Mouse (Mus musculus) lung, adult 2 months (tissue): Measurements from ENCODE around the gene Tenm2. TPM values are rescaled to one million over a fixed set of nuclear protein-coding genes. Genes with fewer than 3 reads are reported as not detected.

Experiments
- DNase-seq: peaks from one replicate; pipeline ENCODE4 v3.0.0; 2022
- H3K4me1 ChIP-seq: fragments of 200-500 bp; 2 replicates; pipeline ENCODE4 v1.6.1; 2011; ENCODE audit warnings: low read length; ENCODE audit not compliant: control insufficient read depth, insufficient read depth
- H3K4me3 ChIP-seq: fragments of 200-500 bp; replicated peaks from 2 replicates; pipeline ENCODE3; 2011; ENCODE audit warnings: low read depth, mild to moderate bottlenecking, control low read depth, low read length; ENCODE audit errors: extremely low read depth
- CTCF ChIP-seq: fragments of 200-500 bp; IDR thresholded peaks from 2 replicates; pipeline ENCODE4 v1.5.1; 2011; ENCODE audit warnings: mild to moderate bottlenecking, low read length, control low read depth; ENCODE audit not compliant: insufficient read depth
- POLR2A ChIP-seq: fragments of 200-500 bp; IDR thresholded peaks from 2 replicates; pipeline ENCODE4 v1.6.1; 2011; ENCODE audit warnings: low read depth, mild to moderate bottlenecking, control low read depth, low read length, borderline replicate concordance; ENCODE audit errors: extremely low read depth
- WGBS: fragments of 180-500 bp; shearing (Covaris S2); methylation state at CpG from one replicate; pipeline ENCODE4 v1.1.7; 2018; 5-methylcytosine and 5-hydroxymethylcytosine counted together
- polyA plus RNA-seq: library from polyadenylated mRNA; depleted of rRNA; stranded (reverse); fragments of >200 nt; gene quantifications from 2 replicates; pipeline ENCODE4 v1.2.3, GENCODE M21; 2012

The Tenm2 gene
- polyA plus RNA-seq, 1 experiment = 0.36 TPM

DNA sequence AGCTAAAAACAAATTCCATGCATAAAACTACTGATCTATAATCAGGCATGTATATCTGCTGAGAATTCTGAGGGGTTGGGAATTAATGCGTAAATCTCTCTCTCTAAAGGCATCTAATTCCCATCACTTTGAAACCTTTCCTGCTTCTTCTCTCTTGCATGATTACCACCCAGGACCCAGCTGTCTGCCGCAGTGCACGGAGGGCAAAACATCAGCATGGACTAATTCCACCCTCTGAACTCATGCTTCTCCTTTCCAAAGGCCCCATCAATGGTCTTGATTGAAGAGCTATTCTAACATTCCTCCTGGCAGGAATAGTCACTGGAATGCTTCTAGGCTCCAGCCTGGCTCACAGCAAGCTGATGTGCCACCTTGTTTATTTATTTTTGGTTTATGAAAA is 572.2 kb downstream of the Tenm2 start:
- WGBS = 65% methylated on average over 3 of the region's 3 CpGs
- no peak for DNase-seq
- TF ChIP-seq POLR2A = no peak
- no peak for TF ChIP-seq CTCF
- Histone ChIP-seq H3K4me3 (no peak overlapping the region), H3K4me1 (no peaks in the 10 kb centered on the region)

DNA sequence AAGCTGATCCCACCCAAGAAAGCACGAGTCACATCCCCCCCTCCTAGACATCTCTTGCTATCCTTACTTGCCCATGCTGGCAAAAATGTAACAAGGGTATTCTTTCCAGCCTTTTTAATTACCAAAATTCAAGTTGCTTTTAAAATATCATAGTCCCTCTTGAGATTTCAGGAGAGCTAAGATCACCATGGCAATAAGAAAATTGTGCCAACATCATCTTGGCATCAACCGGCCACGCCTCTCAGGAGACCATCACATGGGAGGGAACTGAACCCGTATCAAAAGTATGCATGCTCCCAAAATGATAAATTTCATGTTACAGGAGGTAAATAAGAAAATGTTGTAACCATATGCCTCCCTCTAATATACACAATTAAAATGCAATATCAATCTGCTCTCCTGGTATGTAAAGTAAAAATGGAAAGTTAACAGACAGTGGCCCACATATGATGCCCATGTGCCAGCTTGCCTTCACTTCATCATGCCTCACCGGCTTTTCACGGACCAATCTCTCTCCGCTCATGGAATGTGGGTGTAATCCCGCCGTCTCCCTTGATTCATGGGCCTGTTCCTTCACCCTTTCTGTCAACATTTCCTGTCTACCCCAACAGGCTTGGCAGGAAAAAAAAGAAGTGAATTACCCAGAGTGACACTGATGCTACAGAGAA is 582.0 kb downstream of the Tenm2 start:
- no peak overlapping the region for H3K4me3 ChIP-seq
- WGBS = 68% methylated on average over 9 of the region's 9 CpGs
- no peak for DNase-seq
- H3K4me1 ChIP-seq = no peaks in the 10 kb centered on the region
- no peak for TF ChIP-seq POLR2A
- no peak for TF ChIP-seq CTCF

DNA sequence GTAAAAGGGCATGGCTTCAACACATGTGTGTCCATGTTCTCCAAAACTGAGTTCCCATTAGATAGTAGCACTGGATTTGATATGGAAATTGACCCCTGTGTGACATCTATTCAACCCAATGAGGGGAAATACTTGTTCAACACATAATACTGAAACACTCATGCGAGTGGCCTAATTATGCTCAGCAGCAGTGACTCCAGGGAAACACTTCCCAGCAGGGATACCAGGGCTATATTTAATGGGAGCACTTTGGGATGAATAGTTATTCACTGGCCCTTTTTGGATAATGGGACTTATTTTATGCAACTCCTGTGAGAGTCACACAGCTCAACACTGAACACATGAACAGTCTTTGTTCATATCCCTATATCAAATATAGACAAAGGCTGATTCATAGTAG is 588.6 kb downstream of the Tenm2 start:
- Histone ChIP-seq H3K4me1 (no peaks in the 10 kb centered on the region), H3K4me3 (no peak overlapping the region)
- WGBS = 91% methylated on average over 1 of the region's 1 CpGs
- no peak for DNase-seq
- no peak for TF ChIP-seq CTCF
- no peak for TF ChIP-seq POLR2A

DNA sequence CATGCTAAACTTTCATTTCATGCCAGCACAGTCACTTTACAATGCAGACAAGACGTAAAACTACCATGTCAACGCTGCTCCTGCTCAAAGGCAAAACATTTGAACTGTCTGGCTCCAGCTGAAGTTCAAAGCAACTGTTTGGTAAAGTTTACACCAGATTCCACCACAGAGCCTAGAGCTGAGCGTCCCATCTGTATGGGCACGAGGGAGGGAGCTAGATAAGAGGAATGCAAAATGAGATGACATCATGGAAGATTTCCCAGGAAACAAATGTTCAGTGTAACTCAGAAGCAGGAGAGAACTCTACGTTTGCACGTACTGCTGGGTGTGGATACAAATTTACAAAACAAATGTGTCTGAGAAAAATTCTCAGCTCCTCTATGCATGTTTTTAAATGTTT is 600.7 kb downstream of the Tenm2 start:
- no peak for DNase-seq
- no peak for TF ChIP-seq CTCF
- TF ChIP-seq POLR2A = no peak
- Histone ChIP-seq H3K4me1 (no peaks in the 10 kb centered on the region), H3K4me3 (no peak overlapping the region)
- WGBS = 17% methylated on average over 6 of the region's 6 CpGs

DNA sequence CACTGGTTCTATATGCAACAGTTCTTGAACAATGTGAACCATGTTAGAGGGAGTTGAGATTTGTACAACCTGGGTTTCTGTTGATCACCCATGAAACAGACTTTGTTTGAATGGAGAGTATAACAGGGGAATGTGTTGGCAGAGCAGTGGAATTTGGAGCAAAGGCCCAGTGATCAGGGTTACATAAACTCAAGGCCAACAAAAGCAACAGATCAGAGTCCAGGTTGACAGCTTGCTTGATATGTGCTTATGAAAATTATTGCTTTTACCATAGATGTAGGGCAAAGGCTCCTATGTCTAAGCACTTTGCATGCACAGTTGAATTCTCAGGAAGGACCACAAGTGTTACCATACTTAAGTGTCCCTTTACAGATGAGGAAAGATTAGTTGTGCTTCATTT is 603.6 kb downstream of the Tenm2 start:
- H3K4me3 ChIP-seq = no peak overlapping the region
- no peak for DNase-seq
- no peak for TF ChIP-seq POLR2A
- no peak for TF ChIP-seq CTCF
- H3K4me1 ChIP-seq = no peaks in the 10 kb centered on the region

DNA sequence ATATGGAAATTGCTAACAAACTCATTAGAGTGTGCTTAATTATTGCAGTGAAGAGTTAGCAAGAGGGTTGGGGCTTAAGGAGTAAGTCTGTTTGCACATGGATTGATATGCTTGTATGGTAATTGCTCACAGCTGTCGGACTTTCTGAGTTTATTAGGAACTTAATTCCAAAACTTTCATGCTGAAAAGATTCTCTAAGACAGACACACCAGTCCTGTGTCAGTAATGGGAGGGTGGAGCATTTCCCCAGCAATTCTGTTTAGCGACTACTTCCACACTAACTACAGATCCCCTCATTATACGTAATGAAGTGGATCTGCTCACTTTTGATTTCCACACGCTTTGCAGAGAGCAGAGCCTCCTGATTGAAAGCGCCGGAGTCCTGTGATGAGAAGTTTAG is 622.0 kb downstream of the Tenm2 start:
- Histone ChIP-seq H3K4me3 (no peak overlapping the region), H3K4me1 (no peaks in the 10 kb centered on the region)
- TF ChIP-seq POLR2A (no peak), CTCF (no peak)
- WGBS = 88% methylated on average over 6 of the region's 6 CpGs
- no peak for DNase-seq

DNA sequence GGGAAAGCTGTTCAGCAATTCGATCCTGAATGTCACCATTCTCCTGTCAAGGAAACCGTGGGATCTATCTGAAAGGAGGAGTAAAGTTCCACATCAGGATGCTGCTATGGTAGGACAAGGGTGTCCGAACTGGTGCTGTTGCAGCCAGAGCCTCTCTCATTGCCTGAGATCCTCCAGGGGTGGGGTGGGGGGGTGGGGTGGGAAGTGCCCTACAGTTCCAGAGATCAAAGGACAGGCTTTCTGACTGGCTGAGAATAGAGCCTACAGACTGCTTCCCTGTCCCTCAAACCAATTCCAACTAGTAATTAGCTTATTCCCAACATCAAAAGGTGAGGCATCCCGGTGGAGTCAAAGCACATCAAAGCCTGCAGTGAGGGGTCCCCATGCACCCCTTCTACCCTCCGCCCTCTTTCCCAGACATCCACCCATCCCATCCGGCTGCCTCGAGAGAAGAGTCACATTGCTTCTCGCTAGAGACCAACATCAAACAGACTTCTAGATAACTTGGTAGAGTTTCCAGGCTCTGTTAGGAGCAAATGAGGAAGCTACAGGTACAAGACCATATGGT is 630.9 kb downstream of the Tenm2 start:
- Histone ChIP-seq H3K4me3 (no peak overlapping the region), H3K4me1 (no peaks in the 10 kb centered on the region)
- 36% methylated on average over 8 of the region's 8 CpGs for WGBS
- TF ChIP-seq POLR2A (no peak), CTCF (no peak)
- DNase-seq = no peak

DNA sequence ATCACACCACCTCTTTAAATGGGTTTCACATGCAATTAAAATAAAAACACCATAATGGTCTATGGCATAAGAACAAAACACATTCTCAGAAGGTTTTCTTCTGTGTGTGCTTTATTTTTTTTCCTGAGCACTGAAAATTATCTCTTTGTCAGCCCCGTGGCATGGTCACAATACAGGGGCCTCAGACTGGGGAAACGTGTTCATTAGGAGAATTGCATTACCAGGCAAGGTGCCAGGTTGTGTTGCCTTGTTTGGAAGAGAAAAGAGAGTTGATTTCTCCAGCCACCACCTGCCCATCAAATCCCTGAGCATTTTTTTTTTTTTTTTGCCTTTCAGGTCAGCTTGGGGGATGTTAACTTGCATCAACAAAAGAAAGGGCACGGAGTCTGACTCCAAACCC is 631.5 kb downstream of the Tenm2 start:
- DNase-seq = no peak
- Histone ChIP-seq H3K4me3 (no peak overlapping the region), H3K4me1 (no peaks in the 10 kb centered on the region)
- TF ChIP-seq POLR2A (no peak), CTCF (no peak)
- 34% methylated on average over 3 of the region's 3 CpGs for WGBS

DNA sequence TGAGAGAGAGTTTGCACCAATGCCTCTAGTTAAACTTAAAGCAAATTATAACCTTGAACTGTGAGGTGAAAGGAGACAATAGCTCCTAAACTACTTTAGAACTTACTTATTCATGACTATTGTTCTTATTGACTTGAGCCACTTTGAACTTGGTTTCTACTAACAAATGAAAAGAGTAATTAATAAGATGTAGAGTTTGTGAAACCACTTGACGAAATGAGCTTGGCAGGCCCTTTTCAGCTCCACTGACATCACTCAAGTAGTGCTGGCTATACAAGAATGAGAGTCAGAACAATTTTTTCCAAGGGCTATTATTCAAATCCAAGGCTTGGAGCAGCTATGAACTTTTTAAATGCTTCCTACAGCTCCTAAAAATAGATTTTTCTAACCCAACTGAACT is 643.3 kb downstream of the Tenm2 start:
- no peak overlapping the region for H3K4me3 ChIP-seq
- no peak for TF ChIP-seq CTCF
- no peak for TF ChIP-seq POLR2A
- 42% methylated on average over 1 of the region's 1 CpGs for WGBS
- DNase-seq = no peak
- H3K4me1 ChIP-seq = no peaks in the 10 kb centered on the region

DNA sequence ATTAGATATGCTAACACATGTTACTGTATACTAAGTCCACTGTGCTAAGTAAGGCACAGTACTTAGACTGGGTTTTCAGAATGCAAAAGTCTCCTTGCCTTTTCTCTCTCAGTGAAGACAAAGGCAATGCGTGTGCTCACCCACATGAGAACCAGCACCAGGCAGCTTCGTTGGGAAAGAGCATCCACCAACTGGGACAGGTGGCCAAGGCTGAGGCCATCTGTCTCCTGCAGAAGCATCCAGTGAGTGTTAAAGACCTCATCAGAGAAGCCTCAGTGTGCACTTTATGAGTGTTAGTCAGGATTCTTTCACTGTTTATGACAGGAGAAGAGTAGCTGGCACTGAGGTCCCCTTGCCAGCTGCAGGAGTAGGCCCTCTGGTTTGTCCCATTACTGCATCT is 669.6 kb downstream of the Tenm2 start:
- DNase-seq = no peak
- no peak overlapping the region for H3K4me3 ChIP-seq
- TF ChIP-seq POLR2A (no peak), CTCF (no peak)
- no peaks in the 10 kb centered on the region for H3K4me1 ChIP-seq
- WGBS = 65% methylated on average over 2 of the region's 2 CpGs

DNA sequence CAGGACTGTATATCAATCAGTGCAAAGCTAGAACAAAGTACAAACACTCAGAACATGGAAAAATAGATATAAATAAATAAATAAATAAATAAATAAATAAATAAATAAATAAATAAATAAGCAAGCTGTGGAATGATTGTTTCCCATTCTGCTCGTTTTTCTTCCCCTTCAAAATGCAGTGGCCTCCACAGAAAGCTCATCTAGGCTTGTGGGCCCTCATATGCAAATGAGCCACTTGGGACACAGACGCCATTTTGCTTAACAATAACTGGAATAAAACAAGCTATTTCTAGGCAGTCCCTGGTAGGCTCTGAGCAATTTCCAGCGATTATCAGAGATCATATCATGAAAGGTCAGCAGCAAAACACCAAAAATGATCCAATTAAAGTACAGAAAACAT is 672.9 kb downstream of the Tenm2 start:
- no peaks in the 10 kb centered on the region for H3K4me1 ChIP-seq
- no peak overlapping the region for H3K4me3 ChIP-seq
- WGBS = 66% methylated on average over 3 of the region's 3 CpGs
- DNase-seq = no peak
- TF ChIP-seq CTCF (no peak), POLR2A (no peak)
